Mouse (Mus musculus) thymus, adult 18-20 months (tissue): Measurements from ENCODE around the gene Mcat.
"Not testable (repeated sequence)": the region's sequence is repeated elsewhere in the genome, so short reads cannot be mapped to it uniquely, and the experiment has no call there.

Experiments
- DNase-seq, 2 experiments: peaks; one replicate each; pipeline ENCODE4 v3.0.0; 2022; ENCODE audit warnings: mixed read lengths in 2 of 2

Mcat gene

GRCm38 (mm10) chr15:83501483-83501882 lies 62.1 kb downstream of the Mcat start:
- not testable (repeated sequence) for DNase-seq

GRCm38 (mm10) chr15:83500352-83500751 lies 63.2 kb downstream of the Mcat start:
- no peak for DNase-seq

GRCm38 (mm10) chr15:83499211-83499755 lies 64.3 kb downstream of the Mcat start:
- no peak for DNase-seq

- DNase-seq = no peak
Observed at GRCm38 (mm10) chr15:83497299-83497698, 66.3 kb downstream of the Mcat start.
